Mouse (Mus musculus) CH12.LX (cell line): ENCODE results near the gene Tmem206. TPM values are rescaled to one million over a fixed set of nuclear protein-coding genes. Genes with fewer than 3 reads are reported as not detected.

Experiments
- DNase-seq: peaks from one replicate; pipeline ENCODE4 v3.0.0-alpha.2; 2013; ENCODE audit errors: extremely low read depth
- H3K27ac ChIP-seq: 2 replicates; pipeline ENCODE4 v1.5.1; 2012; ENCODE audit warnings: low read depth, mild to moderate bottlenecking, control low read depth, moderate library complexity; ENCODE audit not compliant: insufficient read depth
- H3K27me3 ChIP-seq: replicated peaks from 2 replicates; pipeline ENCODE3; 2012; ENCODE audit warnings: inconsistent platforms
- H3K36me3 ChIP-seq, 2 experiments: replicated peaks in 1 of 2; 2 replicates each; pipeline versions ENCODE3 to v1.6.1; 2012; ENCODE audit warnings: inconsistent platforms in 1 of 2, low read length in 1 of 2, mild to moderate bottlenecking in 1 of 2, mixed read lengths in 1 of 2, moderate library complexity in 1 of 2; ENCODE audit not compliant: control insufficient read depth in 1 of 2, insufficient read depth in 1 of 2
- H3K4me1 ChIP-seq, 2 experiments: 2 replicates each; pipeline ENCODE4 v1.6.1; 2012; ENCODE audit warnings: inconsistent platforms in 1 of 2, moderate library complexity in 1 of 2; ENCODE audit not compliant: insufficient read depth in 2 of 2, control insufficient read depth in 1 of 2
- H3K4me2 ChIP-seq: 2 replicates; pipeline ENCODE4 v1.6.1; 2012; ENCODE audit warnings: low read depth, mild to moderate bottlenecking, control low read depth; ENCODE audit not compliant: poor library complexity, insufficient read depth, severe bottlenecking
- H3K4me3 ChIP-seq, 3 experiments: fragments of 150-350 bp in 1 of 3; sonication (generic) in 1 of 3; replicated peaks in 1 of 3; 2 replicates each; pipeline versions ENCODE3 to v1.5.1; 2011 to 2012; ENCODE audit warnings: low read depth in 2 of 3, low read length in 2 of 3, mild to moderate bottlenecking in 2 of 3, moderate library complexity in 2 of 3, control low read depth in 1 of 3, improper control_type of control experiment in 1 of 3, inconsistent platforms in 1 of 3, mixed read lengths in 1 of 3; ENCODE audit not compliant: poor library complexity in 1 of 3
- H3K79me2 ChIP-seq: replicated peaks from 2 replicates; pipeline ENCODE4 v1.6.1; 2012; ENCODE audit warnings: mild to moderate bottlenecking, moderate library complexity; ENCODE audit not compliant: control insufficient read depth, poor library complexity, insufficient read depth, severe bottlenecking; ENCODE audit errors: extremely low read depth
- H3K9ac ChIP-seq: 2 replicates; pipeline ENCODE4 v1.6.1; 2012; ENCODE audit warnings: low read depth, mild to moderate bottlenecking, control low read depth, moderate library complexity; ENCODE audit not compliant: insufficient read depth
- H3K9me3 ChIP-seq: replicated peaks from 2 replicates; pipeline ENCODE3; 2012; ENCODE audit warnings: low read length, inconsistent platforms, mixed read lengths
- BHLHE40 ChIP-seq: IDR thresholded peaks from 2 replicates; pipeline ENCODE4 v1.6.1; 2011; ENCODE audit warnings: mild to moderate bottlenecking, low read depth, low read length, improper control_type of control experiment
- CHD1 ChIP-seq: IDR thresholded peaks from 2 replicates; pipeline ENCODE4 v1.6.1; 2012; ENCODE audit warnings: low read depth, low read length, improper control_type of control experiment, inconsistent platforms
- CHD2 ChIP-seq: IDR thresholded peaks from 2 replicates; pipeline ENCODE4 v1.6.1; 2011; ENCODE audit warnings: low read length, improper control_type of control experiment
- CTCF ChIP-seq, 2 experiments: IDR thresholded peaks in 1 of 2; conservative IDR thresholded peaks in 1 of 2; 2 replicates each; pipeline ENCODE4 v1.5.1; 2011 to 2012; ENCODE audit warnings: low read depth in 2 of 2, low read length in 2 of 2, improper control_type of control experiment in 1 of 2, inconsistent platforms in 1 of 2, mild to moderate bottlenecking in 1 of 2, moderate library complexity in 1 of 2
- E2F4 ChIP-seq: IDR thresholded peaks from 2 replicates; pipeline ENCODE4 v1.6.1; 2011; ENCODE audit warnings: low read depth, low read length, improper control_type of control experiment; ENCODE audit not compliant: insufficient replicate concordance
- ELF1 ChIP-seq: IDR thresholded peaks from 2 replicates; pipeline ENCODE4 v1.6.1; 2014; ENCODE audit warnings: low read depth, mild to moderate bottlenecking, inconsistent platforms, low read length, improper control_type of control experiment
- EP300 ChIP-seq: IDR thresholded peaks from 2 replicates; pipeline ENCODE4 v1.6.1; 2011; ENCODE audit warnings: low read length, improper control_type of control experiment
- ETS1 ChIP-seq: conservative IDR thresholded peaks from 2 replicates; pipeline ENCODE4 v1.6.1; 2012; ENCODE audit warnings: low read depth, mild to moderate bottlenecking, inconsistent platforms, low read length, improper control_type of control experiment, moderate library complexity
- GABPA ChIP-seq: IDR thresholded peaks from 2 replicates; pipeline ENCODE4 v1.6.1; 2012; ENCODE audit warnings: low read depth, low read length, improper control_type of control experiment, inconsistent platforms; ENCODE audit not compliant: insufficient replicate concordance
- HCFC1 ChIP-seq: IDR thresholded peaks from 2 replicates; pipeline ENCODE4 v1.6.1; 2012; ENCODE audit warnings: low read depth, mild to moderate bottlenecking, inconsistent platforms, low read length, improper control_type of control experiment
- IRF4 ChIP-seq: IDR thresholded peaks from 2 replicates; pipeline ENCODE4 v1.6.1; 2014; ENCODE audit warnings: low read depth, mild to moderate bottlenecking, inconsistent platforms, low read length, improper control_type of control experiment
- JUN ChIP-seq: IDR thresholded peaks from 2 replicates; pipeline ENCODE4 v1.6.1; 2011; ENCODE audit warnings: low read depth, mild to moderate bottlenecking, low read length, improper control_type of control experiment, moderate library complexity; ENCODE audit not compliant: insufficient read depth
- KAT2A ChIP-seq: IDR thresholded peaks from 2 replicates; pipeline ENCODE4 v1.6.1; 2012; ENCODE audit warnings: low read length, improper control_type of control experiment, inconsistent platforms; ENCODE audit not compliant: insufficient replicate concordance
- MAFK ChIP-seq: IDR thresholded peaks from 2 replicates; pipeline ENCODE4 v1.6.1; 2011; ENCODE audit warnings: low read length, improper control_type of control experiment; ENCODE audit not compliant: insufficient replicate concordance
- MAX ChIP-seq: IDR thresholded peaks from 2 replicates; pipeline ENCODE4 v1.6.1; 2011; ENCODE audit warnings: low read length, improper control_type of control experiment
- MAZ ChIP-seq: IDR thresholded peaks from 2 replicates; pipeline ENCODE4 v1.6.1; 2012; ENCODE audit warnings: low read depth, mild to moderate bottlenecking, inconsistent platforms, low read length, improper control_type of control experiment, moderate library complexity
- MEF2A ChIP-seq: IDR thresholded peaks from 2 replicates; pipeline ENCODE4 v1.6.1; 2014; ENCODE audit warnings: low read depth, mild to moderate bottlenecking, inconsistent platforms, low read length, improper control_type of control experiment, borderline replicate concordance
- MXI1 ChIP-seq: IDR thresholded peaks from 2 replicates; pipeline ENCODE4 v1.6.1; 2011; ENCODE audit warnings: mild to moderate bottlenecking, low read depth, low read length, improper control_type of control experiment
- MYC ChIP-seq: IDR thresholded peaks from 2 replicates; pipeline ENCODE4 v1.6.1; 2011; ENCODE audit warnings: low read depth, mild to moderate bottlenecking, improper control_type of control experiment, low read length
- NELFE ChIP-seq: IDR thresholded peaks from 2 replicates; pipeline ENCODE4 v1.6.1; 2011; ENCODE audit warnings: low read depth, low read length, improper control_type of control experiment
- NRF1 ChIP-seq: IDR thresholded peaks from 2 replicates; pipeline ENCODE4 v1.6.1; 2014; ENCODE audit warnings: low read depth, mild to moderate bottlenecking, inconsistent platforms, low read length, improper control_type of control experiment, moderate library complexity
- PAX5 ChIP-seq: IDR thresholded peaks from 2 replicates; pipeline ENCODE4 v1.6.1; 2012; ENCODE audit warnings: low read length, inconsistent platforms, mixed read lengths
- POLR2A ChIP-seq: IDR thresholded peaks from 2 replicates; pipeline ENCODE4 v1.6.1; 2011; ENCODE audit warnings: low read depth, mild to moderate bottlenecking, improper control_type of control experiment, low read length
- POLR2AphosphoS2 ChIP-seq: IDR thresholded peaks from 2 replicates; pipeline ENCODE4 v1.6.1; 2011; ENCODE audit warnings: low read depth, low read length, improper control_type of control experiment
- RAD21 ChIP-seq: IDR thresholded peaks from 2 replicates; pipeline ENCODE4 v1.6.1; 2011; ENCODE audit warnings: low read depth, mild to moderate bottlenecking, low read length, improper control_type of control experiment, moderate library complexity
- RCOR1 ChIP-seq: conservative IDR thresholded peaks from 2 replicates; pipeline ENCODE4 v1.6.1; 2012; ENCODE audit warnings: low read depth, mild to moderate bottlenecking, inconsistent platforms, low read length, improper control_type of control experiment
- SIN3A ChIP-seq: IDR thresholded peaks from 2 replicates; pipeline ENCODE4 v1.6.1; 2012; ENCODE audit warnings: low read length, improper control_type of control experiment, inconsistent platforms
- SMC3 ChIP-seq: IDR thresholded peaks from 2 replicates; pipeline ENCODE4 v1.6.1; 2011; ENCODE audit warnings: low read depth, low read length, improper control_type of control experiment
- TBP ChIP-seq: conservative IDR thresholded peaks from 2 replicates; pipeline ENCODE4 v1.6.1; 2011; ENCODE audit warnings: low read depth, low read length, improper control_type of control experiment
- TCF12 ChIP-seq: IDR thresholded peaks from 2 replicates; pipeline ENCODE4 v1.6.1; 2014; ENCODE audit warnings: low read depth, mild to moderate bottlenecking, inconsistent platforms, low read length, improper control_type of control experiment
- UBTF ChIP-seq: IDR thresholded peaks from 2 replicates; pipeline ENCODE4 v1.6.1; 2012; ENCODE audit warnings: low read depth, mild to moderate bottlenecking, inconsistent platforms, low read length, improper control_type of control experiment, moderate library complexity
- USF1 ChIP-seq: IDR thresholded peaks from 2 replicates; pipeline ENCODE4 v1.6.1; 2014; ENCODE audit warnings: low read depth, mild to moderate bottlenecking, inconsistent platforms, low read length, improper control_type of control experiment
- USF2 ChIP-seq: conservative IDR thresholded peaks from 2 replicates; pipeline ENCODE4 v1.6.1; 2011; ENCODE audit warnings: low read depth, low read length, improper control_type of control experiment
- ZC3H11A ChIP-seq: IDR thresholded peaks from 2 replicates; pipeline ENCODE4 v1.6.1; 2012; ENCODE audit warnings: low read depth, mild to moderate bottlenecking, inconsistent platforms, low read length, improper control_type of control experiment
- ZKSCAN1 ChIP-seq: IDR thresholded peaks from 2 replicates; pipeline ENCODE4 v1.6.1; 2012; ENCODE audit warnings: low read depth, inconsistent platforms, low read length, improper control_type of control experiment, borderline replicate concordance
- ZMIZ1 ChIP-seq: IDR thresholded peaks from 2 replicates; pipeline ENCODE4 v1.6.1; 2012; ENCODE audit warnings: low read depth, mild to moderate bottlenecking, inconsistent platforms, low read length, improper control_type of control experiment
- ZNF384 ChIP-seq: IDR thresholded peaks from 2 replicates; pipeline ENCODE4 v1.6.1; 2012; ENCODE audit warnings: low read depth, low read length, improper control_type of control experiment, inconsistent platforms
- dilution Hi-C: fragments of 300-500 bp; cut with MboI; formaldehyde crosslinking; loops from 2 replicates; pipeline ENCODE4 v1.14.3; 2020; ENCODE audit warnings: low sequenced_read_pairs; ENCODE audit not compliant: extremely low pct_unique_long_range_greater_than_20kb, extremely low pct_ligation_motif_present
- in situ Hi-C: fragments of 300-500 bp; cut with MboI; formaldehyde crosslinking; loops from 3 replicates; pipeline ENCODE4 v1.14.3; 2019; ENCODE audit warnings: low sequenced_read_pairs, low pct_ligation_motif_present, low pct_unique_long_range_greater_than_20kb, mixed read lengths
- polyA plus RNA-seq: library from polyadenylated mRNA; unstranded; fragments of >175 nt; gene quantifications from 2 replicates; pipeline ENCODE4 v1.2.1, GENCODE M21; 2012; ENCODE audit warnings: low read depth; ENCODE audit not compliant: insufficient read length
- total RNA-seq, 2 experiments: library from RNA; depleted of rRNA; stranded (reverse); fragments of 300-350 nt in 1 of 2; fragments of >200 nt in 1 of 2; gene quantifications; 2 replicates each; pipeline ENCODE4 v1.2.3; 2012 to 2014

Gene Tmem206
- 11.5 and 15.4 TPM in 2 replicates for total RNA-seq (2012; rRNA removed)
- total RNA-seq (2014; rRNA removed): 12.2 and 13.1 TPM in 2 replicates
- polyA plus RNA-seq: 16.4 and 17.0 TPM in 2 replicates

DNA sequence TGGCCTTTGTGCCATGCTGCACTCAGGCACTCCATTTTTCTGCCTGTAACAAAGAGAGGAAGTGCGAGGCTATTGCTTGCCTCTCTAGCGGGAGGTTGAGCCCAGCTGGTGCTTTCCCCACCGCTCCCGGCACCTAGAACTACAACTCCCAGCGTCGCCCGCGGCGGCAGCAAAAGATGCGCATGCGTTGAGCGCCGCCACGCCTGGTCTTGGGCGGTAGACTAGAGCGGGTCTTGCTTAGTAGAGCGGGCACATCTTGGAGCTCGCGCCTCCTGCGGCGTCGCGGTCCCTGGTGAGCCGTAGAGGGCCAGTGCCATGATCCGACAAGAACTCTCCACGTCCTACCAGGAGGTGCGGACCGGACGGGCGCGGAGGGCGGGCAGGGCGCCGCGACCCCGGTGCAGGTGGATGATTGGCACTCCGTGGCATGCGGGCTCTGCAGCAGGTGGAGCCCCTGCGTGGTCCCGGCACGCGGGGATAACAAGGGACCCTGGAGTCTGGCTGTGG lies at the start of gene Tmem206:
Tmem206 (plus strand) TSS at position 187 of the 507 bp plus-strand sequence.
- peaks cover 19 to 52% of the 10 kb centered on the region in 2 experiments for H3K4me1 ChIP-seq
- DNase-seq: peak; percentile 97
- TF ChIP-seq ETS1 (peak; percentile 33; the same call in 1 of the 2 replicates), ZMIZ1 (peak; percentile 82), TCF12 (peak; percentile 86), ELF1 (peak; percentile 90), E2F4 (peak; percentile 63; the same call in 1 of the 2 replicates), EP300 (peak; percentile 55), USF2 (no peak), RCOR1 (peak; percentile 29; the same call in 1 of the 2 replicates), MAZ (peak; percentile 56; the same call in 1 of the 2 replicates), BHLHE40 (peak; percentile 36), UBTF (0 out of 2 replicates have a peak, but pooled peaks have one; percentile 28), POLR2AphosphoS2 (peak; percentile 91), TBP (peak; percentile 78), SIN3A (peak; percentile 94), POLR2A (peak; percentile 98), MAFK (0 out of 2 replicates have a peak, but pooled peaks have one; percentile 7), HCFC1 (peak; percentile 99), MYC (peak; percentile 91), ZC3H11A (no peak), USF1 (no peak), ZKSCAN1 (no peak), JUN (no peak), MEF2A (peak; percentile 67), PAX5 (no peak), CHD1 (no peak), KAT2A (peak; percentile 97; the same call in 1 of the 2 replicates), NRF1 (peak; percentile 99), RAD21 (no peak), SMC3 (no peak), IRF4 (peak; percentile 75), NELFE (peak; percentile 97), CHD2 (peak; percentile 58), MXI1 (peak; percentile 71; the same call in 1 of the 2 replicates), CTCF (conservative IDR thresholded peaks at IDR 0.05 in 1 of 2, IDR thresholded peaks at IDR 0.05 in 1 of 2; ENCODE audit: low read depth in 2 of 2, low read length in 2 of 2) (no peak), MAX (peak; percentile 94), ZNF384 (0 out of 2 replicates have a peak, but pooled peaks have one; percentile 25), GABPA (peak; percentile 84; the same call in 1 of the 2 replicates)
- peak within 1 kb of the TSS; percentile 73 for H3K4me2 ChIP-seq
- no peaks in the 10 kb centered on the region for H3K9me3 ChIP-seq
- in situ Hi-C loops: loop anchor here (25.0 kb wide), 1 partner anchor 487 kb away; the partner anchor contains the start of gene Nek2
- no peaks in the 10 kb centered on the region for H3K27me3 ChIP-seq
- peak within 1 kb of the TSS; percentile 77 for H3K9ac ChIP-seq
- dilution Hi-C loops: no loop called here
- peaks cover 15% of the 10 kb centered on the region for H3K79me2 ChIP-seq
- peaks cover 0 to 23% of the 10 kb centered on the region in 2 experiments for H3K36me3 ChIP-seq
- H3K27ac ChIP-seq: peak within 1 kb of the TSS; percentile 68
- H3K4me3 ChIP-seq: peak within 1 kb of the TSS; percentile 61 to 96 (median 93)
